Mouse (Mus musculus): ENCODE data around the gene Tmc5. TPM values are rescaled to one million over a fixed set of nuclear protein-coding genes. Genes with fewer than 3 reads are reported as not detected.
A peak's percentile ranks its signal among the peaks of the same experiment; 100 is the strongest.

The Tmc5 gene
- total and polyA plus RNA-seq, 2 experiments from 2014 or later = 0.14 TPM; not detected in 1

- no peak for ATAC-seq (ENCODE audit: insufficient read depth, low read depth)
- WGBS = 70% methylated on average over 5 of the region's 5 CpGs
- peaks cover 7% of the 10 kb centered on the region; the same call in 1 of the 2 replicates for H3K9me3 ChIP-seq (replicated peaks; ENCODE audit: control insufficient read depth, low read length)
- no peaks in the 10 kb centered on the region for H3K36me3 ChIP-seq (replicated peaks; ENCODE audit: control insufficient read depth, insufficient read depth, low read length)
- peak overlapping the region; percentile 95 for H3K4me2 ChIP-seq (ENCODE audit: low read depth, low read length)
- 0 out of 2 replicates have a peak, but pooled peaks cover 5% of the 10 kb centered on the region for H3K27me3 ChIP-seq (ENCODE audit: control insufficient read depth, insufficient read depth, low read length)
- TF ChIP-seq CTCF (IDR thresholded peaks at IDR 0.05; ENCODE audit: low read depth) (no peak), EP300 (IDR thresholded peaks at IDR 0.05; ENCODE audit: low read depth) (no peak)
- H3K4me1 ChIP-seq (ENCODE audit: control insufficient read depth, insufficient read depth) = peaks cover 2% of the 10 kb centered on the region; the same call in 1 of the 2 replicates
- H3K9ac ChIP-seq (replicated peaks; ENCODE audit: low read depth, low read length) = peak overlapping the region; percentile 64; the same call in 1 of the 2 replicates
- DNase-seq (ENCODE audit: low spot score) = no peak
- peak overlapping the region; percentile 62 for H3K4me3 ChIP-seq (ENCODE audit: low read depth, low read length)
- no peak overlapping the region for H3K27ac ChIP-seq (ENCODE audit: low read depth)
Observed at GRCm38 (mm10) chr7:118584926-118585325, 12.2 kb upstream of the Tmc5 start.

- WGBS = 34% methylated on average over 6 of the region's 6 CpGs
- no peaks in the 10 kb centered on the region for H3K36me3 ChIP-seq (replicated peaks; ENCODE audit: control insufficient read depth, insufficient read depth, low read length)
- H3K9me3 ChIP-seq (replicated peaks; ENCODE audit: control insufficient read depth, low read length) = peaks cover 2% of the 10 kb centered on the region; the same call in 1 of the 2 replicates
- H3K9ac ChIP-seq (replicated peaks; ENCODE audit: low read depth, low read length) = no peak overlapping the region
- peak overlapping the region; percentile 52; the same call in 1 of the 2 replicates for H3K27ac ChIP-seq (ENCODE audit: low read depth)
- ATAC-seq (ENCODE audit: insufficient read depth, low read depth) (peak; percentile 84), DNase-seq (ENCODE audit: low spot score) (peak; percentile 81)
- H3K4me3 ChIP-seq (ENCODE audit: low read depth, low read length) = no peak overlapping the region
- H3K4me2 ChIP-seq (ENCODE audit: low read depth, low read length) = no peak overlapping the region
- peaks cover 2% of the 10 kb centered on the region; the same call in 1 of the 2 replicates for H3K4me1 ChIP-seq (ENCODE audit: control insufficient read depth, insufficient read depth)
- TF ChIP-seq EP300 (IDR thresholded peaks at IDR 0.05; ENCODE audit: low read depth) = no peak
- 0 out of 2 replicates have a peak, but pooled peaks have one; percentile 10 for TF ChIP-seq CTCF (IDR thresholded peaks at IDR 0.05; ENCODE audit: low read depth)
- H3K27me3 ChIP-seq (ENCODE audit: control insufficient read depth, insufficient read depth, low read length) = 0 out of 2 replicates have a peak, but pooled peaks cover 5% of the 10 kb centered on the region
Observed at GRCm38 (mm10) chr7:118585856-118586255, 11.2 kb upstream of the Tmc5 start.

DNA sequence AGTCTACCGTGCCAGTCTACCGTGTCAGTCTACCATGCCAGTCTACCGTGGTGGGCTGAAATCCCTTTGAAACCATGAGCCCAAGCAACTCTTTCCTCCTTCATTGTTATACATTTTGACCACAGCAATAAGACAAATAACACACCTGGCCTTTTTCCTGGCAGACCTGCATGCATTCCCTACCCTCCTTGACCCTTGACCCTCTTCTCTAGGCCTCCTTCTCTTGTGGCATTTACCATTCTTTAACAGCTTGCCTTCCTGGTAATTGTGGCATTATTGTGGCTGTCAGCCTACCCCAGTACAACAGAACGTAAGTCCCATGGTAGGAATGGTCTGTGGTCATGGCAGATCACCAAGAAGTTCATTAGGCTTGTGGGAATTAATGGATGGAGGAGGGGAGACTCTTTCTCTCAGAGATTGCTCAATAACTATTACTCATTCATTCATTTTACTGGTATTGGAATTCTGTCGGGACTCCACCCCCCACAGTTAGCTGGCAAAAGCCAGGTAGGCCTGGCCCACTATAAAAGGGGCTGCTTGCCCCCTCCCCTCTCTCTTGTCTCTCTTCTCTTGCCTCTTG lies 6.3 kb upstream of the Tmc5 start:
- 84% methylated on average over 5 of the region's 5 CpGs for WGBS
- Histone ChIP-seq H3K9me3 (replicated peaks; ENCODE audit: control insufficient read depth, low read length) (no peaks in the 10 kb centered on the region), H3K4me1 (ENCODE audit: control insufficient read depth, insufficient read depth) (peaks cover 4% of the 10 kb centered on the region; the same call in 1 of the 2 replicates), H3K4me2 (ENCODE audit: low read depth, low read length) (no peak overlapping the region), H3K27me3 (ENCODE audit: control insufficient read depth, insufficient read depth, low read length) (peaks cover 32% of the 10 kb centered on the region), H3K27ac (ENCODE audit: low read depth) (no peak overlapping the region), H3K9ac (replicated peaks; ENCODE audit: low read depth, low read length) (no peak overlapping the region), H3K4me3 (ENCODE audit: low read depth, low read length) (no peak overlapping the region), H3K36me3 (replicated peaks; ENCODE audit: control insufficient read depth, insufficient read depth, low read length) (no peaks in the 10 kb centered on the region)
- no peak for DNase-seq (ENCODE audit: low spot score)
- ATAC-seq (ENCODE audit: insufficient read depth, low read depth) = no peak
- TF ChIP-seq CTCF (IDR thresholded peaks at IDR 0.05; ENCODE audit: low read depth) (no peak), EP300 (IDR thresholded peaks at IDR 0.05; ENCODE audit: low read depth) (no peak)

GRCm38 (mm10) chr7:118592146-118592545 lies 5.0 kb upstream of the Tmc5 start:
- Histone ChIP-seq H3K4me2 (ENCODE audit: low read depth, low read length) (no peak overlapping the region), H3K27me3 (ENCODE audit: control insufficient read depth, insufficient read depth, low read length) (peaks cover 45% of the 10 kb centered on the region), H3K9ac (replicated peaks; ENCODE audit: low read depth, low read length) (no peak overlapping the region), H3K4me3 (ENCODE audit: low read depth, low read length) (no peak overlapping the region), H3K27ac (ENCODE audit: low read depth) (no peak overlapping the region), H3K4me1 (ENCODE audit: control insufficient read depth, insufficient read depth) (peaks cover 4% of the 10 kb centered on the region; the same call in 1 of the 2 replicates), H3K36me3 (replicated peaks; ENCODE audit: control insufficient read depth, insufficient read depth, low read length) (no peaks in the 10 kb centered on the region), H3K9me3 (replicated peaks; ENCODE audit: control insufficient read depth, low read length) (no peaks in the 10 kb centered on the region)
- TF ChIP-seq EP300 (IDR thresholded peaks at IDR 0.05; ENCODE audit: low read depth) = no peak
- no peak for ATAC-seq (ENCODE audit: insufficient read depth, low read depth)
- no peak for DNase-seq (ENCODE audit: low spot score)
- 35% methylated on average over 6 of the region's 6 CpGs for WGBS

GRCm38 (mm10) chr7:118593567-118594407 lies 3.3 kb upstream of the Tmc5 start:
- peak; percentile 34; the same call in 1 of the 2 replicates for ATAC-seq (ENCODE audit: insufficient read depth, low read depth)
- peaks cover 4% of the 10 kb centered on the region; the same call in 1 of the 2 replicates for H3K4me1 ChIP-seq (ENCODE audit: control insufficient read depth, insufficient read depth)
- peaks cover 61% of the 10 kb centered on the region for H3K27me3 ChIP-seq (ENCODE audit: control insufficient read depth, insufficient read depth, low read length)
- no peak for DNase-seq (ENCODE audit: low spot score)
- no peak overlapping the region for H3K4me2 ChIP-seq (ENCODE audit: low read depth, low read length)
- WGBS = 22% methylated on average over 9 of the region's 9 CpGs
- no peak overlapping the region for H3K27ac ChIP-seq (ENCODE audit: low read depth)
- H3K9ac ChIP-seq (replicated peaks; ENCODE audit: low read depth, low read length) = no peak overlapping the region
- no peaks in the 10 kb centered on the region for H3K36me3 ChIP-seq (replicated peaks; ENCODE audit: control insufficient read depth, insufficient read depth, low read length)
- H3K9me3 ChIP-seq (replicated peaks; ENCODE audit: control insufficient read depth, low read length) = no peaks in the 10 kb centered on the region
- H3K4me3 ChIP-seq (ENCODE audit: low read depth, low read length) = no peak overlapping the region
- TF ChIP-seq EP300 (IDR thresholded peaks at IDR 0.05; ENCODE audit: low read depth) = no peak
- TF ChIP-seq CTCF (IDR thresholded peaks at IDR 0.05; ENCODE audit: low read depth) = no peak

Measured in heart, postnatal 0 days (tissue).